Mouse (Mus musculus): ENCODE measurements around the gene Kcna5. TPM values are rescaled to one million over a fixed set of nuclear protein-coding genes. Genes with fewer than 3 reads are reported as not detected.

The Kcna5 gene
- total RNA-seq, 2 experiments from 2014 or later: not detected

Other genes starting within 250 kb of the Kcna5 start
- not detected in 2 replicates for gene Kcna1, start 111.0 kb upstream of the Kcna5 start, total RNA-seq (2015)
- gene Kcna1, start 111.0 kb upstream of the Kcna5 start, total RNA-seq (2017): not detected in 2 replicates
- not detected in 2 replicates for gene Kcna6, start 205.3 kb upstream of the Kcna5 start, total RNA-seq (2015)
- gene Kcna6, start 205.3 kb upstream of the Kcna5 start, total RNA-seq (2017): not detected in 2 replicates

Data from megakaryocyte, adult 5-6 weeks (primary cell).